Mouse (Mus musculus): ENCODE results near the gene Hspg2.

GRCm38 (mm10) chr4:137466991-137467390, 1.6 kb upstream of the Hspg2 start:
- no peak for TF ChIP-seq CTCF (IDR thresholded peaks at IDR 0.05; ENCODE audit: low read depth, low read length)
- no peak for TF ChIP-seq POLR2A (IDR thresholded peaks at IDR 0.05; ENCODE audit: extremely low read depth, insufficient read depth, low read length)

All from liver, adult 2 months (tissue).